Mouse (Mus musculus) liver, embryonic 13.5 days (tissue): ENCODE measurements around the gene Msh4. TPM values are rescaled to one million over a fixed set of nuclear protein-coding genes. Genes with fewer than 3 reads are reported as not detected.

Experiments
- ATAC-seq: fragments of 200-750 bp; cut with Nextera tagmentation; 2 replicates; pipeline ENCODE4 v1.8.0; 2017; ENCODE audit warnings: low read depth, mild to moderate bottlenecking, moderate number of reproducible peaks, moderate library complexity
- DNase-seq: peaks from one replicate; pipeline ENCODE4 v3.0.0; 2022
- H3K27ac ChIP-seq: fragments of 300-500 bp; sonication (generic); 2 replicates; pipeline ENCODE4 v1.5.1; 2015; ENCODE audit warnings: moderate library complexity, mild to moderate bottlenecking, inconsistent platforms
- H3K27me3 ChIP-seq: fragments of 300-500 bp; sonication (generic); 2 replicates; pipeline ENCODE4 v1.6.1; 2015; ENCODE audit warnings: mild to moderate bottlenecking, inconsistent platforms
- H3K36me3 ChIP-seq: fragments of 300-500 bp; sonication (generic); 2 replicates; pipeline ENCODE4 v1.6.1; 2015; ENCODE audit warnings: mild to moderate bottlenecking, inconsistent platforms
- H3K4me1 ChIP-seq: fragments of 300-500 bp; sonication (generic); replicated peaks from 2 replicates; pipeline ENCODE4 v1.6.1; 2015; ENCODE audit warnings: inconsistent platforms
- H3K4me2 ChIP-seq: fragments of 300-500 bp; sonication (generic); 2 replicates; pipeline ENCODE4 v1.6.1; 2015; ENCODE audit warnings: inconsistent platforms, mild to moderate bottlenecking, moderate library complexity
- H3K4me3 ChIP-seq: fragments of 300-500 bp; sonication (generic); replicated peaks from 2 replicates; pipeline ENCODE4 v1.5.1; 2015; ENCODE audit warnings: mild to moderate bottlenecking, inconsistent platforms
- H3K9ac ChIP-seq: fragments of 300-500 bp; sonication (generic); 2 replicates; pipeline ENCODE4 v1.6.1; 2015; ENCODE audit warnings: mild to moderate bottlenecking, inconsistent platforms
- H3K9me3 ChIP-seq: fragments of 300-500 bp; sonication (generic); replicated peaks from 2 replicates; pipeline ENCODE4 v1.6.1; 2016; ENCODE audit warnings: inconsistent platforms
- WGBS: fragments of 180-500 bp; shearing (Covaris S2); methylation state at CpG from one replicate; pipeline ENCODE4 v1.1.7; 2015; ENCODE audit not compliant: insufficient replicate concordance; 5-methylcytosine and 5-hydroxymethylcytosine counted together
- polyA plus RNA-seq: library from polyadenylated mRNA; unstranded; fragments of >200 nt; fragmentation: Nextera tagmentation; extraction: Ambion mirVana; gene quantifications from 2 replicates; pipeline ENCODE4 v1.2.1, GENCODE M21; 2015

The Msh4 gene
- polyA plus RNA-seq, 1 experiment from 2014 or later: 0.10 TPM

DNA sequence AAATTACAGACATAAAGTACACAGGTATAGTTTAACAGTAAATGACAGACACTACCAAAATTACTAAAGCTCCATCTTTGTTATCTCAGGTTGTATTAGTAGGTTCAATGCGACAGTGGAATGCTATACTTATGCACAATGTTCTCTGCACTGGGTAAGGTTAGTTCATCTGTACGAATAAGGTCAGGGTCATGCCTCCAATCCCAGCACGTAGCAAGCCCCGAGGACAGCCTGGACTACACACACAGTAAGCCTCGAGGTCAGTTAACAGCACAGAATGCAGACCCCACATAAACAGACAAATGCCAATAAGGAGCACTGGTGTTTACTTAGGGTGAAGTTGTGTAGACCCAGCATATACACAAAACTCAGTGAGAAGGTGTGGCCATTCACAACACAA is 3.0 kb upstream of the Msh4 start:
- peak overlapping the region; percentile 94 for H3K27ac ChIP-seq

DNA sequence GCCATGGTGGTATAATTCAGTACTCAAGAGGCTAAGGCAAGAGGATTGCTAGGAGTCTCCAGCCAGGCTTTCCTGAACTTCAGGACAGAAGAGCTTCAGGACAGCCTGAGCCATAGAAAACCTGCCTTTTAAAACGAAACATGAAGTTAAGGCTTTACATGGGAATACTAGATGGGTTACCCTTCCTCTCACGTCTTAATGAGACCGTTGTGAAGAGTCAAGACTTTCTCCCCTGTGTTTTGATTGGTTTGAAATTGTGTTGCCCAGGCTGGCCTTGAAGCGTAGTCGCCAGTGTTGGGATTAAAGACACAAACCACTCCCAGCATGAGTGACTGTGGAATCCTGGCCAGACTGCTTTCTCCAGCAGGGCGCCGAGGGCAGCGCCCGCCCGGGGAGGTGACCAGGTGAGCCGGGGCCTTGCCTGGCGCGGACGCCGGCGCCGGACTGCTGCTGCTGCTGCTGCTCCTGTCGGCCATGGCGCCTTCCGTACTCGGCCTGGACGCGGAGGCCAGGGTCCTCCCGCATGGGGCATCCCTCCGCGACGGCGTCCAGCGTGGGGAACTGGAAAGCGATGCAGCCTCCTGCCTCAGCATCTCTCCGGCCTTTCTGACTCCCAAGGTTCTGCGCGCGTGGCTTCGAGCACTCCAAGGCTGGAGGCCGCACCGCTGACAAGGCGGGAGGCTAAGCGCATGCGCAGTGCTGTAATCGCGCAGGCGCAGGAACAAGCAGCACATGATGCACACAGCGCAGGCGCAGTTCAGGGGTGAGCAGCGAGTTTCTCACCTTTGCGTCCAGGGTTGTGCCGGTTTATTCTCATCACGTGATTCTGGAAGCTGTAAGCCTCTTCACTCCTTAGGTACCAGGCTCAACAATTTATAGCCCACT is 445 bp downstream of the Msh4 start:
- peak; percentile 58 for DNase-seq
- H3K27me3 ChIP-seq: no peaks in the 10 kb centered on the region

More for the DNA sequence above, 3.0 kb upstream of the Msh4 start:
- Histone ChIP-seq H3K4me2 (peak overlapping the region; percentile 89), H3K4me1 (peaks cover 60% of the 10 kb centered on the region), H3K36me3 (peaks cover 80% of the 10 kb centered on the region), H3K9ac (peak overlapping the region; percentile 92), H3K4me3 (peak overlapping the region; percentile 76), H3K9me3 (no peaks in the 10 kb centered on the region), H3K27me3 (no peaks in the 10 kb centered on the region)
- 68% methylated on average over 5 of the region's 5 CpGs for WGBS
- ATAC-seq: no peak
- no peak for DNase-seq

DNA sequence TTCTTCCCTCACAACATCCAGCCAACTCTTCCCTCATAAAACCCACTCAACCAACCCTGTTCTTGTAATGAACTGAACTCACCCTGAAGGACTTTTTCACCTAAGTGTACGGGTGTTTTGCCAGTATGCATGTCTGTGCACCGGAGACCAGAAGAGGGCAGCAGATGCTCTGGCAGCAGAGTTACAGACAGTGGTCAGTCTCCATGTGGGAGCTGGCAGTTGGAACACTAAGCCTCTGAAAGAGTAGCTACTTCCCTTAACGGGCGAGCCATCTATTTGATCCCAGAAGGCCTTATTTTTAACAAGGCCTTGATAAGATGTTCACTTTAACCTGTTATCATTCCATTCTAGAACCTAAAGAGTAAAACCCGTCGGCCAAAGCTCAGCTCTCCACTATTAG is 1.4 kb downstream of the Msh4 start:
- no peaks in the 10 kb centered on the region for H3K9me3 ChIP-seq
- ATAC-seq (peak; percentile 49), DNase-seq (peak; percentile 46)
- 54% methylated on average over 6 of the region's 6 CpGs for WGBS
- no peak overlapping the region for H3K4me3 ChIP-seq
- no peak overlapping the region for H3K4me2 ChIP-seq
- H3K9ac ChIP-seq: no peak overlapping the region
- peaks cover 54% of the 10 kb centered on the region for H3K4me1 ChIP-seq
- H3K27ac ChIP-seq: peak overlapping the region; percentile 40
- H3K36me3 ChIP-seq: peaks cover 62% of the 10 kb centered on the region
- H3K27me3 ChIP-seq: no peaks in the 10 kb centered on the region

More for the DNA sequence above, 445 bp downstream of the Msh4 start:
- WGBS: 84% methylated on average over 49 of the region's 49 CpGs
- Histone ChIP-seq H3K9ac (no peak overlapping the region), H3K4me3 (no peak overlapping the region), H3K9me3 (no peaks in the 10 kb centered on the region), H3K4me1 (peaks cover 61% of the 10 kb centered on the region), H3K4me2 (no peak overlapping the region), H3K27ac (0 out of 2 replicates have a peak overlapping the region, but pooled peaks have one; percentile 15), H3K36me3 (peaks cover 71% of the 10 kb centered on the region)
- ATAC-seq: peak; percentile 37

DNA sequence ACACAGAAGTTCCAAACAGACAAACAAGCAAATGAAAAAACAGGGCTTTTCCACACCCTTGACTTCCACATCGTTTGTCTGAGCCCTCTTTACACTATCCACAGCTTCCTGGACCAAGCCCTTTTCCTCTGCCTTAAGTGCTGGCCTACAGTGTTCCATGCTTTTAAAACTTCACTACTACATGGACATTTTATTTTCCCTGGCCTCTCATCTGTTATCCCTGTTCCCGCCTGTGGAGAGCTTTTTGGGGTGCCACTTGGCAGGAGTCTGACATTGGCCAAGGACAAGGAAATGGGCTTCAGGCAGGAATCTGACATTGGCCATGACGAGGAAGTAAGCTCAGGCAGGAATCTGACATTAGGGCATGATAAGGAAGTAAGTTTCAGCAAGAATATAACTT is 3.3 kb downstream of the Msh4 start:
- H3K36me3 ChIP-seq: peaks cover 42% of the 10 kb centered on the region
- no peaks in the 10 kb centered on the region; the same call in 1 of the 2 replicates for H3K27me3 ChIP-seq
- H3K9me3 ChIP-seq: no peaks in the 10 kb centered on the region
- DNase-seq (no peak), ATAC-seq (no peak)
- peaks cover 35% of the 10 kb centered on the region for H3K4me1 ChIP-seq
- no peak overlapping the region for H3K4me3 ChIP-seq
- 23% methylated on average over 3 of the region's 3 CpGs for WGBS
- H3K27ac ChIP-seq: peak overlapping the region; percentile 31; the same call in 1 of the 2 replicates
- H3K4me2 ChIP-seq: no peak overlapping the region
- H3K9ac ChIP-seq: no peak overlapping the region

DNA sequence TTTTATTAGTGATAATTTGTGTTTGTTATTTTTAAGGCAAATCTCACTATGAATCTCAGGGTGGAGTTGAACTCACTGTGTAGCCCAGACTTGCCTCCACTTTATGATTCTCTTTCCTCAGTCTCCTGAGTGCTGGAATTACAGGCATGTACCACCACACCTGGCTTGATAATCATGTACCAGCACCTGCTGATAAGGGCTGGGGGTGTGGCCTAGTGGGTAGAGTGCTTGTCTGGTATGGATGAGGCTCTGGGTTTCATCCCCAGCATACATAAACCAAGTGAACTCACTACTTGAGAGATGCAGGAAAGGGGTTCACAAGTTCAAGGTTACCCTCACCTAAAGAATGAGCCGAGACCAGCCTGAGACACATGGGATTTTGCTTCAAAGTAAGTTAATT is 4.0 kb downstream of the Msh4 start:
- H3K9ac ChIP-seq: no peak overlapping the region
- H3K4me3 ChIP-seq: no peak overlapping the region
- no peak overlapping the region for H3K4me2 ChIP-seq
- H3K4me1 ChIP-seq: peaks cover 36% of the 10 kb centered on the region
- no peak overlapping the region for H3K27ac ChIP-seq
- DNase-seq: peak; percentile 38
- no peak for ATAC-seq
- peaks cover 35% of the 10 kb centered on the region for H3K36me3 ChIP-seq
- no peaks in the 10 kb centered on the region; the same call in 1 of the 2 replicates for H3K27me3 ChIP-seq
- no peaks in the 10 kb centered on the region for H3K9me3 ChIP-seq
- 76% methylated on average over 1 of the region's 1 CpGs for WGBS

DNA sequence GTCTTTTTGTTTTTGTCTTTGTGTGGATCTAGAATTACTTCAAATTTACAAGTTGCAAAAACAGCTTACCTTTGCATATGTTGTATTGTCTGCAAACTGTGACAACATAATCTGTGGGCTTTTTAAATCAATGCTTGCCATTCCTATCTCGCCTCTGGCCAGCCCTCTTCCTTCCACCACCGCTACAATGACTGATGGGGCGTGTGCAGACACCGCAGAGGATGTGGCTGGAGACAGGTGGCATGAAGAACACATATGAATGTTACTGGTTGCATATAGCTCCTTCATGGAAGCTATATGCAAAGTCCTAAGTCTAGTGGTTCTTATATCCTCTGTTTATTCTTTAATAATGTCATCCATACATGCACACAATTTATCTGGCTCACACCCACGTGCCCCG is 8.7 kb downstream of the Msh4 start:
- H3K4me1 ChIP-seq: peaks cover 27% of the 10 kb centered on the region
- DNase-seq (no peak), ATAC-seq (no peak)
- WGBS: 25% methylated on average over 6 of the region's 6 CpGs
- H3K4me3 ChIP-seq: no peak overlapping the region
- no peaks in the 10 kb centered on the region for H3K9me3 ChIP-seq
- H3K27me3 ChIP-seq: no peaks in the 10 kb centered on the region; the same call in 1 of the 2 replicates
- H3K9ac ChIP-seq: no peak overlapping the region
- H3K4me2 ChIP-seq: no peak overlapping the region
- no peak overlapping the region for H3K27ac ChIP-seq
- no peaks in the 10 kb centered on the region for H3K36me3 ChIP-seq

DNA sequence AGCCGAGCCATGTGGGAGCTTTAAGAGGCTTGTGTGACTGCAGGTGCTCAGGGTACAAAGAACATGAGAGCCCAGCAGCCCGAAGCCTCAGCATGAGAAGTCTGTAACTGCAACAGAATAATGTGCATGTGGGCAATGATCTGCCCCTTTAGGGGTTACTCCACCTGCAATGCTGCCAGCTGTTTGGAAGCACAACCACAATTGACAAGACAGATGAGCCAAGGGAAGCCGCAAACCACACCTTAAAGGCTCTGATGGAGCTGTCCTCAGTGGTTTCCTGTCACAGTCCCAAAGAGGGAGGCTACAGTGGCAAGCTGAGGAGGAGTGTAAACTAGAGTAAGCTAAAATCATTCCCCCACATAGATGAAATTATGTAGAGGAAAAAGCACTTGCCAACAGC is 10.5 kb downstream of the Msh4 start:
- ATAC-seq (no peak), DNase-seq (no peak)
- H3K9me3 ChIP-seq: no peaks in the 10 kb centered on the region
- no peaks in the 10 kb centered on the region; the same call in 1 of the 2 replicates for H3K27me3 ChIP-seq
- 39% methylated on average over 3 of the region's 3 CpGs for WGBS
- no peak overlapping the region for H3K27ac ChIP-seq
- no peaks in the 10 kb centered on the region for H3K36me3 ChIP-seq
- peaks cover 14% of the 10 kb centered on the region for H3K4me1 ChIP-seq
- H3K9ac ChIP-seq: no peak overlapping the region
- no peak overlapping the region for H3K4me3 ChIP-seq
- H3K4me2 ChIP-seq: no peak overlapping the region

DNA sequence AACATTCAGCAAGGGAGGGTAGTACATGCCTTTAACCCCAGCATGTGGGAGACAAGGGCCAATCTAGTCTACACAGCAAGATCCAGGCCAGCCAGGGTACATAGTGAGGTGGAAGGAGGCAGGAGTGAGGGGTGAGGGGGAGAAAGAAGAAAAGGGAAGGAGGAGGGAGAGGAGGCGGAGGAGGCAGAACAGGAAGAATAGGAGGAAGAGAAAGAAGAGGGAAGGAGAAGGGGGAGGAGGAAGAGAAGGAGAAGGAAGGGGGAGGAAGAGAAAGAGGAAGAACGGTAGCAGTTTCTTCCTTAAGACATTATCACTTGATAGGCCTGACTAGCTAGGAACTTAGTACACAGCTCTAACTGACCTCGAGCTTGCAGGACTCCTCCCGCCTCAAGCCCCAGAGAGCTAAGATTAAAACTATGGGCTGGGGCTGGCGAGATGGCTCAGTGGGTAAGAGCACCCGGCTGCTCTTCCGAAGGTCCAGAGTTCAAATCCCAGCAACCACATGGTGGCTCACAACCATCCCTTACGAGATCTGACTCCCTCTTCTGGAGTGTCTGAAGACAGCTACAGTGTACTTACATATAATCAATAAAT is 16.7 kb downstream of the Msh4 start:
- no peak for DNase-seq
- Histone ChIP-seq H3K4me2 (no peak overlapping the region), H3K9ac (no peak overlapping the region), H3K27me3 (peaks cover 5% of the 10 kb centered on the region; the same call in 1 of the 2 replicates), H3K4me1 (peaks cover 33% of the 10 kb centered on the region), H3K4me3 (no peak overlapping the region), H3K9me3 (no peaks in the 10 kb centered on the region), H3K27ac (no peak overlapping the region), H3K36me3 (no peaks in the 10 kb centered on the region)
- WGBS: 48% methylated on average over 8 of the region's 8 CpGs
- no peak for ATAC-seq

DNA sequence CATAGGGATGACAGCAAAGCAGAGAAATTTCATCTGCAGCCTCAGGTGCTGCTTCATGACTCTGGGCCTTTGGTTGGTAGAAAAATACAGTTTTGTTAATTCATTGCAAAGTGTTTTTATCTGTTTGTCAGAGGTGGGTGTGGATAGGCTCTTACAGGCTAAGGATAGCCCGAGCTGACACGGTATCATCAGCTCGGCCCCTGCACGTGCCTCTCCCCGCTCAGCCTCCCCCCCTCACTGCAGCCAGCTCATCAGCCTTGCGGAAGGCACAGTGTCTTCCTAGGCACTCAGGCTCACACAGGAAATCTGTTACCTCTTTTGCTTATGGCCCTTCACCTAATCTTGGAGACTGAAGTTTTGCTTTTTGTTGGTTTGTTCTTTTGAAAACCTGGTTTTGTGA is 17.8 kb downstream of the Msh4 start:
- Histone ChIP-seq H3K9me3 (no peaks in the 10 kb centered on the region), H3K4me3 (no peak overlapping the region), H3K9ac (no peak overlapping the region; the same call in 1 of the 2 replicates), H3K27me3 (peaks cover 9% of the 10 kb centered on the region; the same call in 1 of the 2 replicates), H3K27ac (0 out of 2 replicates have a peak overlapping the region, but pooled peaks have one; percentile 4), H3K36me3 (no peaks in the 10 kb centered on the region), H3K4me2 (peak overlapping the region; percentile 12; the same call in 1 of the 2 replicates), H3K4me1 (peaks cover 27% of the 10 kb centered on the region)
- DNase-seq: peak; percentile 54
- 16% methylated on average over 6 of the region's 6 CpGs for WGBS
- peak; percentile 95 for ATAC-seq

DNA sequence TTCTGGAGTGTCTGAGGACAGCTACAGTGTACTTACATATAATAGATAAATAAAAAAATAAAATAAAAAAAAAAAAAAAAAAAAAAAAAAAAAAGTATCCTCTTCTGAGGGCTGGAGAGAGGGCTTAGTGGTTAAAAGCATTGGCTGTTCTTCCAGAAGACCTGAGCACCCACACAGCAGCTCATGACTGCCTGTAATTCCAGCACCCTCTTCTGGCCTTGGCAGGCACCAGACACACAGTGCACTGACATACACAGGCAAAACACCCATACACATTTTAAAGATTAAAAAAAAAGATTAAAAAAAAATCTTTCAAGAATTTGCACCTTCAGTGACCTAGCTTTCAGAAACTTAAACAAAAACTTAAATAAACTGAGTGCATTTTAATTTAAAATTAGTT is 19.6 kb downstream of the Msh4 start:
- Histone ChIP-seq H3K4me1 (peaks cover 27% of the 10 kb centered on the region), H3K27ac (no peak overlapping the region), H3K4me2 (no peak overlapping the region), H3K9ac (no peak overlapping the region), H3K36me3 (no peaks in the 10 kb centered on the region), H3K4me3 (no peak overlapping the region), H3K27me3 (peaks cover 16% of the 10 kb centered on the region), H3K9me3 (no peaks in the 10 kb centered on the region)
- DNase-seq (no peak), ATAC-seq (no peak)

DNA sequence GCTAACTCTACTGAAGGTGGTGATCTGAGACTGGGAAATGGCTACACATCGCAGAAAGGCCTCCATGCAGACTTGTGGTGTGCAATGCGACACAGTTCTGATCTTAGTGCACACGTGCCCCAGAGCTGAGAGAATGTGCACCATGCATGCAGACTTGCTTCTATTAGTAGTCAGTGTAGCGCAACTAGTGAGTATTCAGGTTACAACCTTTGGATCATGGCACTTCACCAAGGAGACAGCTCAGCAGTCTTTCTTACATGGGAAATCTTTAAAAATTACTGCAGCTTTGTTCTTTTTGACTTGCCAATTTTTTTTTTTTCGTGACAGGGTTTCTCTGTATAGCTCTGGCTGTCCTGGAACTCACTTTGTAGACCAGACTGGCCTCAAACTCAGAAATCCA is 34.5 kb downstream of the Msh4 start:
- no peak overlapping the region for H3K4me2 ChIP-seq

More for the DNA sequence above, 34.5 kb downstream of the Msh4 start:
- Histone ChIP-seq H3K27ac (no peak overlapping the region), H3K4me1 (no peaks in the 10 kb centered on the region), H3K4me3 (no peak overlapping the region), H3K9ac (no peak overlapping the region), H3K36me3 (no peaks in the 10 kb centered on the region), H3K27me3 (0 out of 2 replicates have a peak, but pooled peaks cover 3% of the 10 kb centered on the region), H3K9me3 (no peaks in the 10 kb centered on the region)
- WGBS: 79% methylated on average over 5 of the region's 5 CpGs
- ATAC-seq (no peak), DNase-seq (no peak)
